Mouse (Mus musculus) lung, postnatal 4 days (tissue): Measurements from ENCODE around the gene Kif1c.
A peak's percentile ranks its signal among the peaks of the same experiment; 100 is the strongest.

ENCODE experiments used
- DNase-seq, 2 experiments: peaks; one replicate each; pipeline ENCODE4 v3.0.0; 2021

Kif1c gene

GRCm38 (mm10) chr11:70667271-70668150 lies 32.8 kb upstream of the Kif1c start:
- peak in 1 of 2 experiments; percentile 31 for DNase-seq

- DNase-seq = peak in 1 of 2 experiments; percentile 89
Measured at GRCm38 (mm10) chr11:70668335-70668770, 32.0 kb upstream of the Kif1c start.

GRCm38 (mm10) chr11:70668771-70669505 lies 31.4 kb upstream of the Kif1c start, which contains the start of gene Spag7:
Spag7 (minus strand) TSS chr11:70669416.
- peak; percentile 96 to 99 for DNase-seq

- DNase-seq = peak; percentile 85 to 87
Measured at GRCm38 (mm10) chr11:70669582-70670345, 30.6 kb upstream of the Kif1c start.

- DNase-seq = peak in 1 of 2 experiments; percentile 27
Measured at GRCm38 (mm10) chr11:70670483-70670882, 29.9 kb upstream of the Kif1c start.

GRCm38 (mm10) chr11:70671333-70672047 lies 28.9 kb upstream of the Kif1c start:
- no peak for DNase-seq

GRCm38 (mm10) chr11:70674014-70674413 lies 26.3 kb upstream of the Kif1c start:
- no peak for DNase-seq

GRCm38 (mm10) chr11:70674501-70674900 lies 25.8 kb upstream of the Kif1c start:
- no peak for DNase-seq

- DNase-seq = no peak
Measured at GRCm38 (mm10) chr11:70678092-70678491, 22.3 kb upstream of the Kif1c start.

- DNase-seq = no peak
Measured at GRCm38 (mm10) chr11:70678576-70678975, 21.8 kb upstream of the Kif1c start.

GRCm38 (mm10) chr11:70679361-70679760 lies 21.0 kb upstream of the Kif1c start:
- no peak for DNase-seq

GRCm38 (mm10) chr11:70679894-70680293 lies 20.5 kb upstream of the Kif1c start:
- peak; percentile 58 to 62 for DNase-seq

GRCm38 (mm10) chr11:70681170-70681569 lies 19.2 kb upstream of the Kif1c start:
- DNase-seq = no peak

- peak in 1 of 2 experiments; percentile 63 for DNase-seq
Measured at GRCm38 (mm10) chr11:70681897-70682581, 18.3 kb upstream of the Kif1c start.

- no peak for DNase-seq
Measured at GRCm38 (mm10) chr11:70683640-70684039, 16.7 kb upstream of the Kif1c start.

- peak; percentile 44 for DNase-seq
Measured at GRCm38 (mm10) chr11:70686901-70687566, 13.3 kb upstream of the Kif1c start.

- DNase-seq = peak; percentile 92 to 93
Measured at GRCm38 (mm10) chr11:70687601-70688199, 12.6 kb upstream of the Kif1c start, which contains the start of gene Camta2. Camta2 (minus strand) TSS chr11:70688105.

GRCm38 (mm10) chr11:70688372-70688771 lies 12.0 kb upstream of the Kif1c start:
- no peak for DNase-seq

GRCm38 (mm10) chr11:70689578-70689977 lies 10.8 kb upstream of the Kif1c start:
- DNase-seq = no peak

GRCm38 (mm10) chr11:70693504-70693903 lies 6.8 kb upstream of the Kif1c start:
- no peak for DNase-seq
